Mouse (Mus musculus) naive thymus-derived CD4-positive, alpha-beta T cell, adult 2 months (primary cell): ENCODE measurements around the gene Ccdc13.

ENCODE experiments used
- DNase-seq: peaks from one replicate; pipeline ENCODE4 v3.0.0-alpha.2; 2011; ENCODE audit warnings: low read depth

Gene Ccdc13

DNA sequence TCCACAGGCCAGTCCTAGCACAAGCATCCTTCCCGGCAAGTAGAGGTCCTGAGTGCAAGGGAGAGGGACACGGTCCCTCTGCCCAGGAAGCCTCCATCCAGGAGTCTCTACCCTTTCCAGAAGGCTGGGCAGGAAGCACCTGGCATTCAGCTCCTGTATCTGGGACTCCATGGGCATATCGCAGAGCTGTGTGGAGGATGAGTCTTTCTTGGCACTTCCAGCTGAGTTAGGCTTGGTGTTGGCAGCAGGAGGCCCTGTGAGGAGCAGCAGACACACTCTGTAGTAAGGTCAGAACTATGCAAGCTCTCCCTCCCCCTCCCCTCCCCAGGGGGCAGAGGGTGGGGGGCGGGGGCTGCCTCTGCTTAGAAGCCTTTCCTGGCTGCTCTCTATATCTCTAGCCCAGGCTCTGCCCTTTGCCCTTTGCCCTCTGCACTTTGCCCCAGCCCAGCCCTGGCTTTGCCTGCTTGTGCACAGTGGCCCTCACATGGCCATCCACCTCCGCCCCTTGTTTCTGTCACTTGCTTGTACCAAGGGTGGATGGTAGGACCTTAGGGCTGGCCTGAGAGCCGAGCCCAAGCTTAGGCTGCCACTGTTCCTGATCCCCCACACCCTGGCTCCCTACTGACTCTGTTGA is 40.3 kb downstream of the Ccdc13 start:
- DNase-seq, result no peak

DNA sequence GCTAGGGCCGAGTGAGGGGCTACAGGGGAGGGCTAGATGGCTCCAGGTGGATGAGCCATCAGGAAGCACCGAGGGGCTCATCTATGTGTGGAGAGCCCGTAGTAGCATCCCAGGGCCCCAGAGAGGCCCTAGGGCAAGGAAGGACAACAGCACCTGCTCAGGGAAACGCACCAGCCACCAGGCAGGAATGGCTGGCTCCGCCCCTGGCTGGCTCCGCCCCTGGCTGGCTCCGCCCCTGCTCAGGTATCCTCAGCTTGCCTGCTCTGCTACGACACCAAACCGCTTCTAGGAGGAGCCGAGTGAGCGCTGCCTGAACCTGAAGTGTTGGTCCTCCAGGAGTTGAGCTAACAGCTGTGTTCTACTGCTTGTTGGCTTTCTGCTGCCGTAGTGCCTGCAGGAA is 41.5 kb downstream of the Ccdc13 start:
- no peak for DNase-seq

DNA sequence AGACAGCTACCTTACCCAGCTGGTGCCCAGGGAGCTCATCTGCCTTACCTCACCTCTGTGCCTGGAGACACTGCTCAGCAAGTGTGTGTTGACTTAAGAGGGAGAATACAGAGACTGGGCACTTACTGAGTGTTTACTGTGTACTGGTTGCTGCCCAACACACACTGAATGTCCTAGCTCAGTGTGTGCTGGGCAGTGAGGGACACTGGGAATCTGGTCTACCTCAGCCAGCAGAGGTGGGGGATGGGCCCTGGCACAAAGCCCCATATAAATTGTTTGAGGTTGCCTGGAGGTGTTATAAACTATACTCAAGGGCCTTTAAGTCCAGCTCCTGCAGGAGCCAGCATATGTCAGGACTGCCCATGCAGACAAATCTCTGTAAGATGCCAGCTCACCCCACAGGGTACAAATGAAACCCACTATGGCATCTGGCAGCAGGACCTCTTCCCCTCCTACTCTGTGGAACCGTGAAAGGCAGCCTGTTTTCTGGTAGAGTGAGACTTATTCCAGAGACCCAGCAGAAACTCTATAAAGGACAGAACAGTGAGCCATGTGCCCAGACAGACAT is 44.2 kb downstream of the Ccdc13 start:
- no peak for DNase-seq

DNA sequence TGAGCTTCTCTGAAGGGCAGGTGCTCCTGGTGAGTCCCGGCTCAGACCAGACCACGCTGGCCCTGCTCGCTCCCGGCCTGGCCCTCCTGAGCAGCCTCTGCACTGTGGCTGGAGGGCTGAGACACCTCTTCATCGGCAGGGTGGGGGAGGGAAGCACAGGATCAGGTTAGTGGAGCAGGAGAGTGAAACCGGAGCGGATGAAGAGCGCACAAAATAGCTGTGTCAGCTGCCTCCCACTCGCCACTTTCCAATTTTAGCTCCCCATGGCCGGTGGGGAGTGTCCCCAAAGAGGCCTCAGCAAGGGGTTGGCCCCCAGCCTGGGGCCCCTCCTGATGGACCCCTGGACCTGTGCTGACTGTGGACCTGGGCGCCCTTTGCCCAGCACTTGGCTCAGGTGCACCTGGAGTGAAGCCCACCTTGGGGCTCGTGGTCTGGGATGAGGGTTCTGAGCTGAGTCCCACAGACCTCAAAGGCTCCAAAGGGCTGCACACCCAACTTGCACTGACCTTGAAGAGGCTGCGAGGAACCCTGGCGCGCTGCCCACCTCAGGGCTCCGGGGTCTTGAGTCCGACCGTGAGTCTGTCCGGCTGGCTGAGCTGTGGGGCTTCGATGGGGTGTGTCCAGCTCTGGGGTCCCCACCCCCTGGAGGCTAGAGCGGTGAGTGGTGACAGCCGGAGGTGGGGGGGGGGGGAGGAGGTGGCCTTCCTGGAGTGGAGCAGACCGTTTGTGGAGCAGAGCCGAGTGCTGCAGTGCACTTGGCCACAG is 47.3 kb downstream of the Ccdc13 start, which contains the start of gene Hhatl:
Gene Hhatl, minus strand, starts transcription at position 751 of the 765 bp plus-strand sequence.
- DNase-seq, result no peak

DNA sequence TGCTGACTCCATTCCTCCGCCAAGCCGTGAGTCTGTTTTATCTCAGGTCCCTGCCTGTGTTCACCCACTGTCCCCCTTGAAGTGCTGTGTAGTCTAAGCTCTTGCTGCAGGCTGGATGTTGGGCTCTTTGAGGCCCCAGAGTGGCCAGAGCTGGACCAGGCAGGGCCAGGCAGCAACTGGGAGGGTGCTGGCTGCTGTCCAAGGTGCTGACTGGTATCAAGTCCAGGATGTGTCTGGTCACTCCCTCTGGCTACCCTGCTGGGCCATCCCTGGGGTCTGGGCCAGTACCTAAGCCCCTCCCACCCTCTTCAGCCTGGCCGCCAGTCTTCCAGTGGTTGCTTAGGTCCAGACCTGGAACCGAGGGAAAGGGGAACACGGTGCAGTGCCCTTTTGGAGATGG is 48.1 kb downstream of the Ccdc13 start:
- DNase-seq, result peak; percentile 26

DNA sequence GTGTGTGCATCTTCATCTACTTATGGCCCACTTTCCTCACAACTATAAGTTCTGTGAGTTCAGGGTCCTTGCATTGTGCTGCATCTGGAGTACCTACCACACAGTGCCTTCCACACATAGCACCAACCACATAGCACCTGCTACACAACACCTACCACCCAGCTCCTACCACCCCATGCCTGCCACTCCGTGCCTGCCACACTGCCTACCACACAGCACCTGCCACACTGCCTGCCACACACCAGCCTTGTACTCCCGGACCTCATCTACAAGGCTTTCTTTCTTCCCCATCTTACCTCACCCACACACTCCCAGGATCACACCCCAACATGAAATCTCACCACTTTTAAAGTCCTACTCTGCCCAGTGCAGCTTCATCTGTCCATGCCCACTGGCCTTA is 52.9 kb downstream of the Ccdc13 start:
- DNase-seq, result no peak

DNA sequence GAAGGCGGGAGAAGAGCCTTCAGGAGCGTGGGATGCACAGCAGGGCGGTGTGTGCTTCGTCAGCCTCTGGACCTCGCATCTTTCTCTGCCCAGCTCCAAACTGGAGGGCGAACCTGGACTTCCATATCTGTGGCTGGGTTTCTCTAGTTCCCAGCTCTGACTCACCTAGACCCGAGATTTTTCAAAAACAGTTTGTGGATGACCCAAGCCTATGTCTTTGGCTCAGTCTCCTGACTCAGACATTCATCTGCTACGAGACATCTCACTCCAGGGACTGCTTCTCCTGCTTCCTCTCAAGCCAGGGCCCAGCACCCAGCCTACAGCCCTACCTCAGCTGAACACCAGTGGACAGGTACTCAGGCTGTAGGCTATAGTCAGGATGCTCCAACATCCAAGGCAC is 54.0 kb downstream of the Ccdc13 start:
- DNase-seq, result no peak

DNA sequence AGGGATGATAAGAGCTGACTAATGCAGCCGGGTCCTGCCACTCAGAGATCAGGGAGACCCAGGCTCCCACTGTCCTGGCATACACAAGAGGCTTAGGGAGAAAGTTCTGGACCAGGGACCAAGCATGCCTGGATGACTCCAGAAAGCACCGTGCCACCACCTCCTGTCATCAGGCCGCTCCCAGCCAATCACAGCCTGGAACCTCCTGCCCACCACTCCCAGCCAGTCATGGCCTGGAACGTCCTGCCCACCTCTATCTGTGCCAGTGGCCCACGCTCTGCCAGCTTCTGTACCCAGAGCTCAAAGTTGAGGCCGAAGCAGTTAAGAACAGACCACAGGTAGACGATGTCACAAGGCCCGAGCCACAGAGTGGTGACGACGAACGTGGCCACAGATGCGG is 54.5 kb downstream of the Ccdc13 start:
- DNase-seq, result no peak

DNA sequence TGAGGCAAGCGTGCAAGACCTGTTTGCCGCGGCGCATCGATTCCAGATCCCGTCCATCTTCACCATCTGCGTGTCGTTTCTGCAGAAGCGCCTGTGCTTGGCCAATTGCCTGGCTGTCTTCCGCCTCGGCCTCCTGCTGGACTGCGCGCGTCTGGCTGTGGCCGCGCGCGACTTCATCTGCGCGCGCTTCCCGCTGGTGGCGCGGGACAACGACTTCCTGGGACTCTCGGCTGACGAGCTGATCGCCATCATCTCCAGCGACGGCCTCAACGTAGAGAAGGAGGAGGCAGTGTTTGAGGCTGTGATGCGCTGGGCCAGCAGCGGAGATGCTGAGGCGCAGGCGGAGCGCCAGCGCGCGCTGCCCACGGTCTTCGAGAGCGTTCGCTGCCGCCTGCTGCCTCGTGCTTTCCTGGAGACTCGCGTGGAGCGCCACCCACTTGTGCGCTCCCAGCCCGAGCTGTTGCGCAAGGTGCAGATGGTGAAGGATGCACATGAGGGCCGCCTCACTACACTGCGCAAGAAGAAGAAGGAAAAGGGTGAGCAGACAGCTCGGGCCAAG is 61.1 kb downstream of the Ccdc13 start:
- no peak for DNase-seq

DNA sequence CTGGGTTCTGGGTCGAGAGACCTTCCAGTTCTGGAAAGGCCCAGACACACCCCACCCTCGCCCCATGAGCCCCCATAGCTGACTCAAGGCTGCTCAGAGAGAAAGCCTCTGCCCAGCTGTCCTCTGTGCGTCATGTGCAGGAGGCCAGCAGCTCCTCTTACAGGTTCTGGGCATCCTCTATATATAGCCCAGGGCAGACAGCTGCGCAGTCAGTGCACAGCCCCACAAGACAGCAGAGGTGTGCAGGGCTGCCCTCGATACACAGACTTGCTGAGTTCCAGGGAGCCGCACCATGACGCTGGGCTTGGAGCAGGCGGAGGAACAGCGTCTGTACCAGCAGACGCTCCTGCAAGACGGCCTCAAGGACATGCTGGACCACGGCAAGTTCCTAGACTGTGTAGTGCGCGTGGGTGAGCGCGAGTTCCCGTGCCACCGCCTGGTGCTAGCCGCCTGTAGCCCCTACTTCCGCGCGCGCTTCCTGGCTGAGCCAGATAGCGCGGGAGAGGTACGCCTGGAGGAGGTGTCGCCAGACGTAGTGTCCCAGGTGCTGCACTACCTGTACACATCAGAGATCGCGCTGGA is 61.7 kb downstream of the Ccdc13 start, which contains the start of gene Klhl40:
Gene Klhl40, plus strand, starts transcription at position 124 of the 582 bp plus-strand sequence.
- no peak for DNase-seq

DNA sequence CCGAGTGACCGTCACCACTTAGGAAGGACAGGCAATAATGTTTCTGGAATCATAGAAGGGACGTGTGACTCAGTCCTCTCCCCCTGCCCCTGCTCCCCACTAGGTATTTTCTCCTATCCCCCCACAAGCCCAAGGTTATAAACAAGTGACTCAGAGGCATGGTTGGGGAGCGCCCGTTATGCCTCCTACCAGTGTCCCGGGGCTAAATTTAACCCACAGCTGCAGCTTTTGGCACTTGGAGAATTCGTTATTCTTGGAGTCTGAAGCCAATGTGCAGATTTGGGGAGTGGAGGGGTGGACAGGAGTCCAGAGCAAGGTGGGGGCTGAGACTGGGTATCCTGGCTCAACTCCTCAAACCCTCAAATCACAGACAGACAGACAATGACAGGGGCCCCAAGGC is 62.8 kb downstream of the Ccdc13 start:
- DNase-seq, result no peak

DNA sequence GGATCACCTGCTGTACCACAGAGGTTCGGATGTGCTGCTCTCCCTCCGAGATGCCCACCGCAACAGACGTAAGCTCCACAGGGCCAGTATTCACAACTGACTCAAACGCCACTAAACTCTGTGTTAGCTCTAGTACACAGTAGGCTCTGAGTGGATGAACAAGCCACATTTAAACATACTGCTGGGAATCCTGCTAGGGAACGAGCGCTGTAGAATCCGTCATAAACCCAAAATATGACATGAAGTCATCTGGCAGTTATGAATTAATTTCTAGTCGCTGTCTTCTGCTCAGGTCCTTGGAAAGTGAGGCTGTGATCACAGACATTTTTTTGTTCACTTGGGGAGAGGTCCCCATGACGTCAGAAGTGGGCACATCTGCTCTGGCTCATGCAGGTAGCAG is 63.3 kb downstream of the Ccdc13 start:
- DNase-seq, result no peak

DNA sequence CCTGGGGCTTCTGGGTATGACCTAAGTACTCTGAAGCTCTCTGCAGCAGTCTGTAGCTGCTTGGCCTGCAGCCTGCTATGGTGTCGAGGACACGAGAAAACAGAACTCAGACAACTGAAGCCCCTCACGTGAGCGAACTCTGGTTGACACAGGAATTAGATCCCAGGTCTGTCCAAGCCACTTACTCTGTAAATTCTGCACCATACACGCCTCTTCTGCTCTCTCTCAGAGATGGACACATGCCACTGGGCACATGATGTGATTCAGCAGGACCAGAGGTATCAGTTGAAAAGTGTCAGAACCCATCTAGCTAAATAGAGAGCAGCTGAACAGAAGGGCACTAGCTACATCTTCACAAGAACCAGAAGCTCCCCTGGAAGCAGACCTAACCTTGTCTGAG is 66.8 kb downstream of the Ccdc13 start:
- no peak for DNase-seq

DNA sequence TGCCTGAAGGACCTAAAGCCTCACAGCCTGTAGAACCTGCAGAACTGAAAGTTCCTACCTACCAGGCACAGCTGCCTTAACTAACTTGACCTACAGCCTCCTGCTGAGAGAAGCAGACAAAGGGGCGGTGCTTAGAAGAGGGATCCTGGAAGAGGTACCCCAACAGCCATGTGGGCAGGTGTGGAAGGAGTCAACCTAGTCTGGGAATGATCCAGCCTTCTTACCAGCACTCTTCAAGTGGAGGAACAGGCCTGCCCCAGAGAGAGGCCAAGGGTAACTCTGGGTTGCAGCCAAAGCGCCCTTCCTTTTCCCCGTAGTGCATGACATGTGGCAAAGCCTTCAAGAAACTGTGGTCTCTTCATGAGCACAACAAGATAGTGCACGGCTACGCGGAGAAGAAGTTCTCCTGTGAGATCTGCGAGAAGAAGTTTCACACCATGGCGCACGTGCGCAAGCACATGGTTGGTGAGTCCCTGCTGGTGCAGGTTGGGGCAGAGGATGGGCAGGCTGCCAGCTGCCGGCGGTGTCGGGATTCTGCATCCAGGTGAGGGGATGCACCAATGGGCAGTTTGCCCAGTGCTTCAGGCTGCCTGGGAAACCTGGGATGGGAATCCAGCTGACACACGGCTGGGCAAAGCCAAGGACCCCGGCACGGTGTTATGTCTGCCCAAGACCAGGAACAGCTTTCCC is 74.0 kb downstream of the Ccdc13 start:
- DNase-seq, result no peak

DNA sequence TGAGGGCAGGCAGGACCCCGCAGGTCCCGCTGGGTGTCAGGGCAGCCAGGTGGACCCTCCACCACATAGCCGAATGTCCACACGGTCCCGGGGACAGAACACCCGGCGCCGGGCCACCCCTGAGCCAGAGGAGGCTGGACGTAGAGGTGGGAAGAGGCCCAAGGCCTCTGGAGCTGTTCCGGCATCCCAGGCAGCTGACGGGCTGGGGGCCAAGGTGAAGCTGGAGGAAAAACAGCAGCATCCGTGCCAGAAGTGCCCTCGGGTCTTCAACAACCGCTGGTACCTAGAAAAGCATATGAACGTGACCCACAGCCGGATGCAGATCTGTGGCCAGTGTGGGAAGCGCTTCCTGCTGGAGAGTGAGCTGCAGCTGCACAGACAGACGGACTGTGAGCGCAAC is 75.5 kb downstream of the Ccdc13 start:
- no peak for DNase-seq

DNA sequence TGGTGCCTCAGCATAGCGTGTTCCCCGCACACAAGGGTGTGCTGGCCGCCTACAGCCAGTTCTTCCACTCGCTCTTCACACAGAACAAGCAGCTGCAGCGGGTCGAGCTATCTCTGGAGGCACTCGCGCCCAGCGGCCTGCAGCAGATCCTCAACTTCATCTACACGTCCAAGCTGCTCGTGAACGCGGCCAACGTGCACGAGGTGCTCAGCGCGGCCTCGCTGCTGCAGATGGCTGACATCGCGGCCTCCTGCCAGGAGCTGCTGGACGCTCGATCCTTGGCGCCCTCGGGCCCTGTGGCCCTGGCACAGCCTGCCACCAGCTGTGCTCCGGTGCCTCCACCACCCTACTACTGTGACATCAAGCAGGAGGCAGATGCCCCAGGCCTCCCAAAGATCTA is 76.5 kb downstream of the Ccdc13 start:
- DNase-seq, result no peak

DNA sequence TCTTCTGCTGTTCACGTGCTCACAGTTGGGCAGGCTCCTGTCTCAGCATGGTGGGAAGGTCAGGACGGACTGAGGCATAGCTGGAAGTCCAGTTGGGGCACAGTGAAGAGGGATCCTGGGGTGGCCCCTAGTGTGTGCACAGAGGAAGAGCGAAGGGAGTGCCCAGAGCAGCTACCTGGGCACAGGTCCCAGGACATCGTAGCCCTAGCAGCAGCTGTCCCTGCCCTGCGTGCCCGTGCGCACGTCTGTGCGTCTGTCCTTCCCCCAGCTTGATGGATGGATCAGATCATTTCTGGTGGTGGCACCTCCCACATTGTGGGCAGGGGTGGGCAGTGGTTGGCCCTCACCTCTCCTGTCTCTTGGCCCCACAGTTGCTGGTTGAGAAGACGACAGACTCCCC is 77.0 kb downstream of the Ccdc13 start:
- DNase-seq, result no peak

DNA sequence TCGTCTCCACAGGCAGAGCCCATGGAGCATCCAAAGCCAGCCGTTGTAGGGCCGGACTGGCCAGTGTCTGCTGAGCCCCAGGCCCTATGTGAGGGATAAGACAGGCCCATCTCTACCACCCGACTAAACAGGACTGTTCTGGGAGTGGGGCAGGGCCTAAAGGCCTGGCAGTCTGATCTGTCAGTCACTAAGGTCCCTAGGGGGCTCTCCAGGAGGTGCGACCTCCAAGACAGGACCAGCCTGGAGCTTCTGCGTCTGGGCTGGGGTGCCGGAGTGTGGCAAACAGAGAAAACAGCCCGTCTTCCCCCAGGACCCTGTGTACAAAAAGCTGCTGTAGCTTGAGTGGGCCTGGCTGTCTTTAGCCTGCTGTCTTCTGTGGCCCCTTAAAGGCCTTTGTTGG is 77.5 kb downstream of the Ccdc13 start:
- DNase-seq, result no peak

DNA sequence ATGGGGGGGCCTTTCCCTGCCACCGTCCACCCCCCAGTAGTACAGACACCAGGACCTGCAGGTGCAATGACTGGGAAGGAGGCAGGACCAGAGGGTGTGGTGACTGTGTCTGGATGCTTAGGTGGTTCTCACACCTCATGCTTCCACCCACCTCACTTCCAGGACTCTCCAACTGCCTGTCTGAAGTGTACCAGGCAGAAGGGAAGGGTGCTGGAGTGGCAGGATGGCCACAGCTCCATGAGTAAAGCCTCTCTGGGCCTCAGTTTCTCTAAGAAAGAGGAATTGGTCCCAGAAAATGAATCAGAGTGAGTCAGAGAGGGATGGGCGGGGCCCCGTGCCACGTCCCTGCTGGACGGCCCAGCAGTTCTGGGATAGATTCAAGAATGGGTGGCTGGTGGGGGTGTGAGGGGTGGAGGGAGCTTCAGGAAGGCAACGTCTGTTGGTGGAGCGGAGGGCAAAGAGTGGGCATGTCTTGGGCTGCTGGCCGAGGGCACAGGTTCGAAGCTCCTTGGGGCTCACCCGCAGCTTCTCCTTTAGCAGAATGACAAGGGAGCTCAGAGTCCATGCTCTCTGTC is 78.1 kb downstream of the Ccdc13 start:
- no peak for DNase-seq

DNA sequence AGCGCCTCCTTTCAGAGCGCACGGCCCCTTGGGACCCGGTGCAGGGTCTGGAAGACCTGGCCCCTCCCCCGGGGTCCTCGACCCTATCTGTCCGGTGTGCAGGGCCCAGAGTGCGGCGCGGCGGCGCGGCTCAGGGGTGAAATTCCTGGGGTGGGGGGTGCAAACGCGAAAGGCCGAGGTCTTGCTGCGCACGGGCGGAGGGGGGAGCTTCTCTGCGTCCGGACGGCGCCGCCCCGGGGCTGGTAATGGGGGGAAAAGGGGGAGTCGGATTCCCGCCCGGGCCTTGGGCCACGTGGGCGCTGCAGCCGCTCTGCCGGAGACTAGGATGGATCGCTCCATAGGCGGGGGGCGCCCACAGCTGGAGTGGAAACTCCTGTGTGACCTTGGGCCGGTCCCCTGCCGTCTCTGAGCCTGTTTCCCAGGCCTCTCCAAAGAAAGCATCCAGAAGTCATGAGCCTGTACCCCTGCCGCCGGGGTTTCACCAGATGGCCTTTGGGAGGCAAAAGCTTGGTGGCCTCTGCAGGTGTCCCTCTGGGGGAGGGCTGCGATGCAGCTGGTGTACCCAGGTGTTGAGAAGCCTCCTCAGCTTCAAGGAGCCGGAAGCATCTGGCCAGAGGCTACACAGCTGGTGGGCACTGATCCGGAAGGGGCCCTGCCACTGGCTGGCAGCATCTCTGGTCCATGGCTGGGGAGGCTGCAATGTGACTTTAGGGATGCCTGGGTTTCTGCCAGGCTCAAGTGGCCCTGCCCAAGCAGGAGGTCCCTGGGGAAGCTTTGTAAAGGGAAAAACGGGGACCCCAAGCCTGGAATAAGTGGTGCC is 78.8 kb downstream of the Ccdc13 start:
- peak; percentile 13 for DNase-seq
